Mouse (Mus musculus): ENCODE measurements around the gene Olfr1308. TPM values are rescaled to one million over a fixed set of nuclear protein-coding genes. Genes with fewer than 3 reads are reported as not detected.

Gene Olfr1308
- polyA plus RNA-seq (2015; fragmentation: Nextera tagmentation; extraction: Ambion mirVana), result not detected in 2 replicates

DNA sequence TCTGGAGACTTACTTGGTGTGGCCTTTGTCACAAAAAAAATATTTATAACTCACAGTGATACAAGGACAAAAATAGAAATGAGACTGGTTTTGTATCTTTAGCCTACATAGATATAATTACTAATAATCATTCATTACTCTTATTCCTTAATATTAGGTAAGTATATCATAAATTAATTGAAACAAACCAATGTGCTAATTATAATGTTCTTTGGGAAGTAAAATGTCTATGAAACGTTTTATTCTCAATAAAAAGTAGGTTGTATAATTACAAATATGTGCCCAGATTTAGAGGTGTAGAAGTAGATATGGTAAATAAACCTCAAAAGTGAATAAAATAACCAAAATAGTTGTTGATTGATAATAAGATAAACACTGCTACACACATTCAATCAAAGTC is at the start of gene Olfr1308:
TSS of gene Olfr1308 (minus strand) at position 101 of the 400 bp plus-strand sequence.

DNA sequence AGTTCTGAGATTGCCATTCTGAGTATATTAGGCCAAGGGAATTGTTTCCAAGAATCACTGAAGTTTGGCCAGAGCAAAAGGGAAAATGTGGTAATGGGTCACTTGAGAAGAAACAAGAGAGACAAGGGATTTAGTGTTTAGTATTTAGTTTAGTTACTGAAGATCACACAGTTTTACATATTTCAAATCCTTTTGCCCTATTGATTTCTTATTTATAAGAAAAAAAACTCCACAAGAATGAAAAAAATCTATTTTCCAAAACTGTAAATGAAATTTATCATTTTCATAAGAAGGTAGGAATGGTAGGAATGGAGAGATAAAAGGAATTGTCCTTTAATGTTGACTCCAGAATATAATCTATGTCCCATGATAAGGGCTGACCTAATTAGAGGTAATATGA is 47.9 kb upstream of the Olfr1308 start, which contains the start of gene Olfr1310:
TSS of gene Olfr1310 (minus strand) at position 101 of the 400 bp plus-strand sequence.

DNA sequence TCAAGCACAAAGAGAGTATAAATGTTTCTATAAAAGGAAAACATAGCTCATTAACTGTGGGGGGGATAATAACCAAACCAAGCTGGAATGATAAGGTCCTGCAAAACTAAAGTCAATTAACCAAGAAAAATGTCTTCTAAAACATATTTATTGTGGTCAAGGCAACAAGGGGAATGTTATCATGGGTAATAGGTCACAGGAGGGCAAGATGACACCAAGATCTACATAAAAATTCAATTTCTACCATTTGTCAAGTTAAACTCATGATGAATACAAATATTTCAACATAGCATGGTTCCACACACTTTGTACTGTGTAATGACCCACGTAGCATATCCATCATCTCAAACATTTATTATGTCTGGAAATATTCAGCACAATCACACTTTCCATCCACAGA is 25.4 kb upstream of the Olfr1308 start, which contains the start of gene Olfr1309:
TSS of gene Olfr1309 (minus strand) at position 101 of the 400 bp plus-strand sequence.

DNA sequence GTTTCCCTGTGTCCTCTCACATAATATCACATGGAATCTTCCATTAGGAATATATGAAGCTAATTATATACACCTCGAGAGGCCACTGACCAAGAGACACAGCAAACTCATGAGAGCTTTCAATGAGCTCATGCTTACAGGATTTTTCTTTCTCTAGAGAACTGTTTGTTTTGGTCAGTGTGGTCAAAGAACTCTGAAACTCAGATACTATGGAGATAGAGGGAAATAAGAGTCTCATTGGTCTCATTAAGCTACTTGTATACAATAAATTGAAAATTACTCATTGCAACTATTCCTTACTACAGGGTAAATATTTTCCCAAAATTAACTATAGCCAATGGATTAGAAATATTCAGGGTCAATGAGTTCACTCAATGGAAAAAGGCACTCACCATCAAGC is 15.4 kb downstream of the Olfr1308 start, which contains the start of gene Olfr1307:
TSS of gene Olfr1307 (minus strand) at position 101 of the 400 bp plus-strand sequence.

DNA sequence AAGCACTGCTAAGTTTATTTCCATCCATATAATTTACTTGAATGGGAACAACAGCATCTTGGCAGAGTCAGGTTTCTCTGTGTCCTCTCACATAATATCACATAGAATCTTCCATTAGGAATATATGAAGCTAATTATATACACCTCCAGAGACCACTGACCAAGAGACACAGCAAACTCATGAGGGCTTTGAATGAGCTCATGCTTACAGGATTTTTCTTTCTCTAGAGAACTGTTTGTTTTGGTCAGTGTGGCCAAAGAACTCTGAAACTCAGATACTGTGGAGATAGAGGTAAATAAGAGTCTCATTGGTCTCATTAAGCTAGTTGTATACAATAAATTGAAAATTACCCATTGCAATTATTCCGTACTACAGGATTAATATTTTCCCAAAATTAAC is 48.6 kb downstream of the Olfr1308 start, which contains the start of gene Olfr1306:
TSS of gene Olfr1306 (minus strand) at position 101 of the 400 bp plus-strand sequence.

Other genes starting within 250 kb of the Olfr1308 start
- not detected in 2 replicates for gene Olfr1301, start 213.9 kb downstream of the Olfr1308 start, polyA plus RNA-seq (2015; fragmentation: Nextera tagmentation; extraction: Ambion mirVana)
- not detected in 2 replicates for gene Olfr1302, start 187.5 kb downstream of the Olfr1308 start, polyA plus RNA-seq (2015; fragmentation: Nextera tagmentation; extraction: Ambion mirVana)
- not detected in 2 replicates for gene Olfr1303, start 144.6 kb downstream of the Olfr1308 start, polyA plus RNA-seq (2015; fragmentation: Nextera tagmentation; extraction: Ambion mirVana)
- gene Olfr1305, start 87.8 kb downstream of the Olfr1308 start, polyA plus RNA-seq (2015; fragmentation: Nextera tagmentation; extraction: Ambion mirVana), result not detected in 2 replicates
- gene Olfr1306, start 48.7 kb downstream of the Olfr1308 start, polyA plus RNA-seq (2015; fragmentation: Nextera tagmentation; extraction: Ambion mirVana), result not detected in 2 replicates
- 0.03 TPM in 1 of 2 replicates, not detected in the other for gene Olfr1307, start 15.5 kb downstream of the Olfr1308 start, polyA plus RNA-seq (2015; fragmentation: Nextera tagmentation; extraction: Ambion mirVana)
- gene Olfr1309, start 25.3 kb upstream of the Olfr1308 start, polyA plus RNA-seq (2015; fragmentation: Nextera tagmentation; extraction: Ambion mirVana), result not detected in 2 replicates
- gene Olfr1310, start 47.8 kb upstream of the Olfr1308 start, polyA plus RNA-seq (2015; fragmentation: Nextera tagmentation; extraction: Ambion mirVana), result not detected in 2 replicates
- not detected in 2 replicates for gene Olfr1311, start 59.5 kb upstream of the Olfr1308 start, polyA plus RNA-seq (2015; fragmentation: Nextera tagmentation; extraction: Ambion mirVana)
- gene Olfr1312, start 85.3 kb upstream of the Olfr1308 start, polyA plus RNA-seq (2015; fragmentation: Nextera tagmentation; extraction: Ambion mirVana), result not detected in 2 replicates
- not detected in 2 replicates for gene Olfr1313, start 112.9 kb upstream of the Olfr1308 start, polyA plus RNA-seq (2015; fragmentation: Nextera tagmentation; extraction: Ambion mirVana)
- gene Olfr1314, start 131.8 kb upstream of the Olfr1308 start, polyA plus RNA-seq (2015; fragmentation: Nextera tagmentation; extraction: Ambion mirVana), result not detected in 2 replicates
- not detected in 2 replicates for gene Olfr1315-ps1, start 150.5 kb upstream of the Olfr1308 start, polyA plus RNA-seq (2015; fragmentation: Nextera tagmentation; extraction: Ambion mirVana)
- not detected in 2 replicates for gene Olfr1316, start 170.0 kb upstream of the Olfr1308 start, polyA plus RNA-seq (2015; fragmentation: Nextera tagmentation; extraction: Ambion mirVana)
- not detected in 2 replicates for gene Olfr1317, start 175.4 kb upstream of the Olfr1308 start, polyA plus RNA-seq (2015; fragmentation: Nextera tagmentation; extraction: Ambion mirVana)
- gene Olfr1318, start 189.3 kb upstream of the Olfr1308 start, polyA plus RNA-seq (2015; fragmentation: Nextera tagmentation; extraction: Ambion mirVana), result 0.04 TPM in 1 of 2 replicates, not detected in the other